Mouse (Mus musculus): ENCODE results near the gene Zfp692.
"Not testable (repeated sequence)": the region's sequence is repeated elsewhere in the genome, so short reads cannot be mapped to it uniquely, and the experiment has no call there.

The Zfp692 gene

GRCm38 (mm10) chr11:58357844-58358534, 51.1 kb downstream of the Zfp692 start:
- no peak for DNase-seq

DNA sequence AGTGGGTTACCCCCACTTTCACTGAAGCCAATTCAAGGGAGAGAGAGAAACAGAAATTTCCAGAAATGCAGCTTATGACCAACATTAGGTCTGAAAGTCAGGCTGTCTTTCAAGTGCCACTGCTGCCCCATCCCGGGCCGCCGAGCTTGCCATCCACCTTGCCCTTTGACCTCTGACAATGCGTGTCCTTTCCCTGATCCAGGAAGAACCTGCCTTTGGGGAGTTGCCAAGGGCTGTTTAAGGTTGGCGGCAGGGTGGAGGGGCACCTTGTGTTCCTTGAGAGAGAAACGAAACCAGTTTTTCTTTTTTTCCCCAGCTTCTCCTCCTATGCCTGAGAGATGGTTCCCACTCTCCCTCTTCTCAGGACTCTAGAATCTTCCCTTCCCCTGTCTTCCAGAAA, 55.7 kb downstream of the Zfp692 start:
- not testable (repeated sequence) for DNase-seq
